Mouse (Mus musculus) effector memory CD4-positive, alpha-beta T cell, adult 7 months (primary cell): ENCODE measurements around the gene Prss32. TPM values are rescaled to one million over a fixed set of nuclear protein-coding genes. Genes with fewer than 3 reads are reported as not detected.

Experiments
- polyA plus RNA-seq: library from polyadenylated mRNA; unstranded; fragments of 100-300 nt; shearing (Covaris generic); gene quantifications from one replicate; pipeline ENCODE4 v1.2.1, GENCODE M21; 2017

Gene Prss32
- not detected for polyA plus RNA-seq

GRCm38 (mm10) chr17:23843812-23844273, at the start of gene Prss32, which contains the start of gene Prss41:
TSS of gene Prss32 (plus strand) at chr17:23843855.
TSS of gene Prss41 (minus strand) at chr17:23844172.

GRCm38 (mm10) chr17:23829064-23829619, 14.5 kb upstream of the Prss32 start, which contains the start of gene Elob:
TSS of gene Elob (minus strand) at chr17:23829136.

GRCm38 (mm10) chr17:23836006-23836575, 7.6 kb upstream of the Prss32 start, which contains the start of gene Prss33:
TSS of gene Prss33 (minus strand) at chr17:23836056.

GRCm38 (mm10) chr17:23867756-23868155, 24.1 kb downstream of the Prss32 start, which contains the start of gene Prss21:
TSS of gene Prss21 (plus strand) at chr17:23868056.

GRCm38 (mm10) chr17:23880576-23880975, 36.9 kb downstream of the Prss32 start, which contains the start of the genes Dcpp1 and Dcpp2:
TSS of gene Dcpp1 (plus strand) at chr17:23880876.
TSS of gene Dcpp2 (plus strand) at chr17:23880880.

Other genes starting within 250 kb of the Prss32 start
- gene Zfp13, start 244.4 kb upstream of the Prss32 start, polyA plus RNA-seq: not detected
- gene Zscan10, start 243.0 kb upstream of the Prss32 start, polyA plus RNA-seq: 4.2 TPM
- gene Mmp25, start 198.6 kb upstream of the Prss32 start, polyA plus RNA-seq: 1.5 TPM
- gene Bicdl2, start 183.3 kb upstream of the Prss32 start, polyA plus RNA-seq: not detected
- gene Hcfc1r1, start 170.3 kb upstream of the Prss32 start, polyA plus RNA-seq: 57.1 TPM
- gene Thoc6, start 170.0 kb upstream of the Prss32 start, polyA plus RNA-seq: 31.2 TPM
- gene Tnfrsf12a, start 166.4 kb upstream of the Prss32 start, polyA plus RNA-seq: 13.4 TPM
- not detected for gene Cldn6, start 164.6 kb upstream of the Prss32 start, polyA plus RNA-seq
- not detected for gene Cldn9, start 159.8 kb upstream of the Prss32 start, polyA plus RNA-seq
- gene 1520401A03Rik, start 121.1 kb upstream of the Prss32 start, polyA plus RNA-seq: 0.13 TPM
- 57.9 TPM for gene Pkmyt1, start 117.5 kb upstream of the Prss32 start, polyA plus RNA-seq
- gene Paqr4, start 103.0 kb upstream of the Prss32 start, polyA plus RNA-seq: 3.5 TPM
- 2.8 TPM for gene Kremen2, start 98.0 kb upstream of the Prss32 start, polyA plus RNA-seq
- gene Flywch1, start 72.3 kb upstream of the Prss32 start, polyA plus RNA-seq: 34.0 TPM
- 4.1 TPM for gene Flywch2, start 57.8 kb upstream of the Prss32 start, polyA plus RNA-seq
- 994 TPM for gene Srrm2, start 53.3 kb upstream of the Prss32 start, polyA plus RNA-seq
- gene Elob, start 14.7 kb upstream of the Prss32 start, polyA plus RNA-seq: 395 TPM
- 0.35 TPM for gene Prss33, start 7.8 kb upstream of the Prss32 start, polyA plus RNA-seq
- gene Prss41, start 317 bp downstream of the Prss32 start, polyA plus RNA-seq: 4.6 TPM
- not detected for gene Prss21, start 24.2 kb downstream of the Prss32 start, polyA plus RNA-seq
- not detected for gene Dcpp1, start 37.0 kb downstream of the Prss32 start, polyA plus RNA-seq
- gene Dcpp2, start 37.0 kb downstream of the Prss32 start, polyA plus RNA-seq: not detected
- gene Dcpp3, start 73.6 kb downstream of the Prss32 start, polyA plus RNA-seq: not detected
- gene Sbp, start 97.8 kb downstream of the Prss32 start, polyA plus RNA-seq: not detected
- not detected for gene Sbpl, start 111.4 kb downstream of the Prss32 start, polyA plus RNA-seq
- 5.7 TPM for gene Prss30, start 136.7 kb downstream of the Prss32 start, polyA plus RNA-seq
- not detected for gene Prss22, start 154.2 kb downstream of the Prss32 start, polyA plus RNA-seq
- gene Prss27, start 194.3 kb downstream of the Prss32 start, polyA plus RNA-seq: 0.30 TPM
- gene Kctd5, start 229.6 kb downstream of the Prss32 start, polyA plus RNA-seq: 27.7 TPM